Mouse (Mus musculus) ES-Bruce4 (cell line): ENCODE results near the gene Scn7a. TPM values are rescaled to one million over a fixed set of nuclear protein-coding genes. Genes with fewer than 3 reads are reported as not detected.

ENCODE experiments used
- H3K27ac ChIP-seq: 2 replicates; pipeline ENCODE4 v1.5.1; 2012; ENCODE audit warnings: low read length, inconsistent platforms; ENCODE audit not compliant: insufficient read depth
- H3K27me3 ChIP-seq: 2 replicates; pipeline ENCODE4 v1.6.1; 2012; ENCODE audit warnings: mild to moderate bottlenecking, low read length, inconsistent platforms; ENCODE audit not compliant: control insufficient read depth, poor library complexity, insufficient read depth, severe bottlenecking
- H3K36me3 ChIP-seq: 2 replicates; pipeline ENCODE4 v1.6.1; 2012; ENCODE audit warnings: inconsistent platforms, mild to moderate bottlenecking, low read length, moderate library complexity; ENCODE audit not compliant: control insufficient read depth, poor library complexity, insufficient read depth, severe bottlenecking
- H3K4me1 ChIP-seq: one replicate; pipeline ENCODE4 v1.8.1; 2011; ENCODE audit warnings: low read length; ENCODE audit not compliant: control insufficient read depth, insufficient read depth
- H3K4me3 ChIP-seq: 2 replicates; pipeline ENCODE4 v1.5.1; 2011; ENCODE audit warnings: low read depth, mild to moderate bottlenecking, low read length
- H3K9ac ChIP-seq: 2 replicates; pipeline ENCODE4 v1.6.1; 2012; ENCODE audit warnings: low read depth, mild to moderate bottlenecking, inconsistent platforms; ENCODE audit not compliant: poor library complexity, severe bottlenecking
- H3K9me3 ChIP-seq: replicated peaks from 2 replicates; pipeline ENCODE4 v1.6.1; 2012; ENCODE audit warnings: mild to moderate bottlenecking, low read length, inconsistent platforms; ENCODE audit not compliant: control insufficient read depth, poor library complexity, insufficient read depth, severe bottlenecking
- CTCF ChIP-seq: IDR thresholded peaks from one replicate; pipeline ENCODE4 v1.8.1; 2011; ENCODE audit warnings: low read depth, low read length
- EP300 ChIP-seq: IDR thresholded peaks from 2 replicates; pipeline ENCODE4 v1.6.1; 2011; ENCODE audit warnings: low read depth, low read length; ENCODE audit not compliant: insufficient read depth
- POLR2A ChIP-seq: IDR thresholded peaks from one replicate; pipeline ENCODE4 v1.8.1; 2011; ENCODE audit warnings: low read length; ENCODE audit not compliant: insufficient read depth
- polyA plus RNA-seq: library from polyadenylated mRNA; stranded (reverse); fragments of >200 nt; gene quantifications from 2 replicates; pipeline ENCODE4 v1.2.4, GENCODE M21; 2011; ENCODE audit warnings: low read depth; ENCODE audit not compliant: missing spikeins, insufficient read depth, insufficient read length

The Scn7a gene
- polyA plus RNA-seq, 1 experiment, result not detected

GRCm38 (mm10) chr2:66644384-66644783 lies 140.3 kb downstream of the Scn7a start:
- Histone ChIP-seq H3K27me3 (no peaks in the 10 kb centered on the region), H3K9ac (no peak overlapping the region), H3K9me3 (no peaks in the 10 kb centered on the region), H3K36me3 (no peaks in the 10 kb centered on the region), H3K27ac (no peak overlapping the region), H3K4me1 (no peaks in the 10 kb centered on the region), H3K4me3 (no peak overlapping the region)
- no peak for TF ChIP-seq EP300
- TF ChIP-seq CTCF, result no peak
- TF ChIP-seq POLR2A, result no peak

DNA sequence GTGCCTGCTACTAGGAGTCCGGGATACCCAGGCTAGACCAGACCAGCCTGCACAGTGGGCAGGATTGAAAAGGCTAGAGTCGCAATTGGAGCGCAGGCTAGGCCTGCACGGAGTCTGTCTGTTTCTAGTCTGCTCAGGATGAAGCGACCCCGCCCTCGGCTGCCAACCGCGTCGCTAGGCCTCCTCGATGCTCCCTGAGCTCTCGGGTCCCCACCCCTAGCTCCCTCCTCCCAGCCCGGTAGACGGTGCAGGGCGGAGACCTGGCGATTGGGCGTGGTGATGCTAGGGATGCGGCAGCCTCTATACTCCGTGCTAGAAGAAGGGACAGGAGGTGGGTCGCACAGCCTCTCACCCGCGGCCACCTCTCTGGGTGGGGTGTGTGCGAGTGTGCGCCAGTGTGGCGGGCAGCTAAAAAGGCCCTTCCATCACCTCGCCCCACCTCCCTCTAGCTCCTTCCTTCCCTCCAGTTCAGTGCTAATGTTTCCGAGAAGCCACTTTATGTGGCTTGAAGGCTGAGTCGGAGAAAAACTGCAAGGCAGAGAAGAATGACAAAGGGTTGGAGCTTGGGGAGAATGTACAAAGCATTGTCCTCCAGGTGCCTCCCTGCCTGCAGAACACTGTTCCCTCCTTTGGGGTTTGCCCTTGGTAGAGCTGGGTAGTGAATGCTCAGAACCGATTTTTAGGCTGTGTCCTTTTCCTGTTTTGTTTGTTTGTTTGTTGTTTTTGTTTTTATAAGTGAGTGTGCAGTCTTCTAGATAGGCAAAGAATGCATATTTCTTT lies 149.9 kb downstream of the Scn7a start, which contains the start of gene Scn9a:
Gene Scn9a, minus strand, starts transcription at position 383 of the 780 bp plus-strand sequence.
- TF ChIP-seq EP300 (no peak), POLR2A (no peak), CTCF (no peak)
- no peaks in the 10 kb centered on the region for H3K4me1 ChIP-seq
- H3K36me3 ChIP-seq, result no peaks in the 10 kb centered on the region
- H3K27ac ChIP-seq, result no peak within 1 kb of the TSS
- H3K4me3 ChIP-seq, result peak within 1 kb of the TSS; percentile 57
- no peaks in the 10 kb centered on the region for H3K27me3 ChIP-seq
- H3K9me3 ChIP-seq, result no peaks in the 10 kb centered on the region
- H3K9ac ChIP-seq, result no peak within 1 kb of the TSS

DNA sequence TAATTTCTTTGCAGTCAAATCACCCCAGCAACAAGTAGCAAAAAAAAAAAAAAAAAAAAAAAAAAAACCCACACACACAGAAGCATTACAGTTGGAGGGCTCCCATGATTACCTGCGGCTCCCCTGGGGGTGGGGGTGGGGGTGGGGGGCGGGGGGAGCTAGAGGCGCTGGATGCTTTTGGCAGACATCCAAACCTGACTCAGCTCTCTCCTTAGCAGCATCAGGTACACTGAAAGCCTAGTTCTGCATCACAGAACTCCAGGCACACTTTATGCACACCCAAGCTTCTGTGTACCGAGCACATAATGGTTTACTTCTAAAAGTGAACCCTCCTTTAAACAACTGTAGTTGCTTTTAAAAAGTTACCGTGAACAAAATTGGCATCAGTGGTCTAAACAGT lies 152.0 kb downstream of the Scn7a start:
- H3K4me1 ChIP-seq, result no peaks in the 10 kb centered on the region
- TF ChIP-seq EP300 (no peak), CTCF (no peak), POLR2A (no peak)
- H3K9ac ChIP-seq, result no peak overlapping the region
- no peaks in the 10 kb centered on the region for H3K27me3 ChIP-seq
- no peak overlapping the region for H3K27ac ChIP-seq
- no peak overlapping the region for H3K4me3 ChIP-seq
- no peaks in the 10 kb centered on the region for H3K9me3 ChIP-seq
- no peaks in the 10 kb centered on the region for H3K36me3 ChIP-seq

Other genes starting within 250 kb of the Scn7a start
- gene Scn9a, start 150.0 kb downstream of the Scn7a start, polyA plus RNA-seq, result 0.28 and 0.35 TPM in 2 replicates